Mouse (Mus musculus) small intestine, adult 2 months (tissue): ENCODE data around the gene Ankrd66.

Source experiments
- CTCF ChIP-seq: fragments of 200-500 bp; IDR thresholded peaks from 2 replicates; pipeline ENCODE4 v1.5.1; 2012; ENCODE audit warnings: low read depth, mild to moderate bottlenecking, control low read depth, inconsistent platforms, low read length, moderate library complexity, mixed read lengths; ENCODE audit not compliant: insufficient replicate concordance, insufficient read length; ENCODE audit errors: extremely low read depth
- POLR2A ChIP-seq: fragments of 200-500 bp; IDR thresholded peaks from 2 replicates; pipeline ENCODE4 v1.6.1; 2012; ENCODE audit warnings: low read depth, mild to moderate bottlenecking, control low read depth, inconsistent platforms, low read length, moderate library complexity

- TF ChIP-seq CTCF: no peak
- no peak for TF ChIP-seq POLR2A
These were observed at the start of gene Ankrd66 for GRCm38 (mm10) chr17:43543539-43543938.
